Mouse (Mus musculus) hindbrain, embryonic 11.5 days (tissue): Measurements from ENCODE around the gene Trp53tg5. TPM values are rescaled to one million over a fixed set of nuclear protein-coding genes. Genes with fewer than 3 reads are reported as not detected.

ENCODE experiments used
- ATAC-seq: fragments of 200-750 bp; cut with Nextera tagmentation; 2 replicates; pipeline ENCODE4 v1.8.0; 2017; ENCODE audit warnings: mild to moderate bottlenecking, moderate TSS enrichment, moderate library complexity; ENCODE audit not compliant: low FRiP score
- DNase-seq: peaks from one replicate; pipeline ENCODE4 v3.0.0-alpha.2; 2015; ENCODE audit warnings: low spot score
- H3K27ac ChIP-seq: fragments of 300-500 bp; sonication (generic); 2 replicates; pipeline ENCODE4 v1.5.1; 2014; ENCODE audit warnings: mild to moderate bottlenecking, low read depth, low read length
- H3K27me3 ChIP-seq: fragments of 300-500 bp; sonication (generic); 2 replicates; pipeline ENCODE4 v1.6.1; 2014; ENCODE audit warnings: mild to moderate bottlenecking, low read length, moderate library complexity, mixed read lengths; ENCODE audit not compliant: control insufficient read depth, insufficient read depth
- H3K36me3 ChIP-seq: fragments of 300-500 bp; sonication (generic); 2 replicates; pipeline ENCODE4 v1.6.1; 2014; ENCODE audit warnings: mild to moderate bottlenecking, low read length, moderate library complexity, mixed read lengths; ENCODE audit not compliant: control insufficient read depth, insufficient read depth
- H3K4me1 ChIP-seq: fragments of 300-500 bp; sonication (generic); replicated peaks from 2 replicates; pipeline ENCODE4 v1.6.1; 2014; ENCODE audit warnings: low read length, mixed read lengths; ENCODE audit not compliant: control insufficient read depth, insufficient read depth
- H3K4me2 ChIP-seq: fragments of 300-500 bp; sonication (generic); replicated peaks from 2 replicates; pipeline ENCODE4 v1.6.1; 2014; ENCODE audit warnings: mild to moderate bottlenecking, low read depth, low read length
- H3K4me3 ChIP-seq: fragments of 300-500 bp; sonication (generic); 2 replicates; pipeline ENCODE4 v1.5.1; 2014; ENCODE audit warnings: low read depth, low read length
- H3K9ac ChIP-seq: fragments of 300-500 bp; sonication (generic); 2 replicates; pipeline ENCODE4 v1.6.1; 2014; ENCODE audit warnings: low read depth, low read length
- H3K9me3 ChIP-seq: fragments of 300-500 bp; sonication (generic); 2 replicates; pipeline ENCODE4 v1.6.1; 2016; ENCODE audit warnings: low read length; ENCODE audit not compliant: control insufficient read depth
- WGBS: fragments of 180-500 bp; shearing (Covaris S2); extraction: QIAGEN DNeasy Blood & Tissue Kit; methylation state at CpG from one replicate; pipeline ENCODE4 v1.1.7; 2014; 5-methylcytosine and 5-hydroxymethylcytosine counted together
- polyA plus RNA-seq: library from polyadenylated mRNA; unstranded; fragments of >200 nt; fragmentation: Nextera tagmentation; extraction: Ambion mirVana; gene quantifications from 2 replicates; pipeline ENCODE4 v1.2.1, GENCODE M21; 2014

The Trp53tg5 gene
- polyA plus RNA-seq, 1 experiment from 2014 or later = not detected

DNA sequence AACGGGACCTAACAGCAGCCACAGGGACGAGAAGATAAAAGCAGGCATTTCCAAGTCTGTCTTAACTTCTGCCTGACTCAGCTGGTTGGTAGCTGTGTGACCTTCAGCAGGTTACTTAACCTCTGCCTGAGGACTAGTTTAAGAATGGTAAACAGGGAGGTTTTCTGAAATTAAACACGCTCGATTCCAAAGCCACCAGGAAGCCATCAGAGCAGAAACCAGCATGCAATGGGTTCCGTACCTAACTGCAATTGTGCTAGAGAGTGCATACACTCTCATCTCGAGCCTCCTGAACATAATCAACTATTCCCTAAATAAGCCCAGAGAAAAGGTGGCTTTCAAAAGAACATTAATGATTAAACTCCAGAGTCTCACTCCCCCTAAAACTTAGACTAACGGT lies 31.8 kb downstream of the Trp53tg5 start:
- DNase-seq (no peak), ATAC-seq (no peak)
- 27% methylated on average over 7 of the region's 7 CpGs for WGBS
- H3K4me1 ChIP-seq = no peaks in the 10 kb centered on the region; the same call in 1 of the 2 replicates
- H3K27me3 ChIP-seq = no peaks in the 10 kb centered on the region
- peak overlapping the region; percentile 66; the same call in 1 of the 2 replicates for H3K9ac ChIP-seq
- peak overlapping the region; percentile 79 for H3K4me2 ChIP-seq
- no peak overlapping the region for H3K27ac ChIP-seq
- H3K4me3 ChIP-seq = 0 out of 2 replicates have a peak overlapping the region, but pooled peaks have one; percentile 50
- H3K9me3 ChIP-seq = no peaks in the 10 kb centered on the region
- no peaks in the 10 kb centered on the region for H3K36me3 ChIP-seq

DNA sequence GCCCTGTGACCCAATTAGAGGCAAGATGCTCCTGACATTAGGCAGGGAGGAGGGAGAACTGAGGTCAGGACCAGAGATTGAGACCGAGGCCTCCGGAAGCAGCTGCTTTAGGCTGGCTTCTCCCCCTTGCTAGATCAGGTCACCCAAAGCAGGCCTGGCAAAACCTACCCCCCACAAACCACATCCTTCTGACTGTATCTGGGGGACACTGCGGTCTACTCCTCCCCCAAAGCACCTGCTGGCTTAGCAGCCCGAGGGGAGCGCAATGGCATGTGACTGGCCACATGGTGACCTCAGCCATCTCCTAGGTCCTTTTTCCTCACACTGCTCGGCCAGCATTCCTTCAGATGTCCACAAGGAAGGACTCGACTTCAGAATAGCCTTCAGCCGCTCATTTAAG lies 32.4 kb downstream of the Trp53tg5 start:
- Histone ChIP-seq H3K9ac (no peak overlapping the region), H3K4me3 (no peak overlapping the region), H3K9me3 (no peaks in the 10 kb centered on the region), H3K27me3 (no peaks in the 10 kb centered on the region), H3K27ac (no peak overlapping the region), H3K36me3 (no peaks in the 10 kb centered on the region), H3K4me1 (no peaks in the 10 kb centered on the region; the same call in 1 of the 2 replicates), H3K4me2 (no peak overlapping the region)
- 35% methylated on average over 8 of the region's 8 CpGs for WGBS
- ATAC-seq (no peak), DNase-seq (no peak)

DNA sequence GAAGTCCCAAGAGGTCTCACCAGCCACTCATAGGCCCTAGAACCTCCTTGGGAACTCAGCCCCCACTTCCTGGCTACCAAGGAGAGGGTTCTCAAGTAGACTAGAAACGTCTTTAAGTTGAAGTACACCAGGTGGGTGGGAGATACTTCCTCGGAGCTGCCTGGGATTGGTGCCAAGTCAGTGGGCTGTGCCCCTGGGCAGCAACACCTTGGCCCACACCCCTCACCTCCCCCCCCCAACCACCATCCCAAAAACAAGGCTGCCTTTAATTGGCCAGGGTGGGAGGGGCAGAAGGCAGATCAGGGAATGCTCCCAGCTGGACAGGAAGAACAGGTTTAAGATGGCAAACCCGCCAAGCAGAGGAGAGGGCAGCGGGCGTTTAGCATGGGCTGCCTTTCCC lies 33.2 kb downstream of the Trp53tg5 start:
- Histone ChIP-seq H3K9me3 (no peaks in the 10 kb centered on the region), H3K9ac (no peak overlapping the region), H3K27ac (no peak overlapping the region), H3K27me3 (no peaks in the 10 kb centered on the region), H3K4me2 (no peak overlapping the region), H3K4me1 (no peaks in the 10 kb centered on the region; the same call in 1 of the 2 replicates), H3K36me3 (no peaks in the 10 kb centered on the region), H3K4me3 (no peak overlapping the region)
- ATAC-seq (no peak), DNase-seq (no peak)
- WGBS = 81% methylated on average over 5 of the region's 5 CpGs

DNA sequence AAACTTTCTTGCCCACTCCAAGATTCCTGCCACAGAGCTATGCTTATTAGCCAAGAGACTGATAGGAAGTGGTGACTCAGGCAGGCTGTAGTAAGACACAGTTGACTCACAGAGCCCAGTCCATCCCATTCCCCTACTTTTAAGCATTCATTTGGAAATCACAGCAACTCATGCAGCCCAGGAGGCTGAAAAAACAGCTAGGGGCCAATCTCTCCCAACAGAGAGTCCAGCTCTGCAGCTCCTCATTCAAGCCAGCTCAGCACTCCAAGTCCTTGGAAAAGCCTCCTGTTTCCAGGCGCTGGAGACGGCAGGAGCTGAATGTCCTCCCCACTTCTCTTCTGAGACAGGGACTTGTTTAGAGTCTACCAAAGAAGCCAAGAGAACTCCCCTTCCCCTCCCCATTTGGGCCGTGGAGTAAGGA lies 34.5 kb downstream of the Trp53tg5 start:
- H3K9ac ChIP-seq = no peak overlapping the region
- no peaks in the 10 kb centered on the region for H3K36me3 ChIP-seq
- no peak for DNase-seq
- H3K4me1 ChIP-seq = no peaks in the 10 kb centered on the region; the same call in 1 of the 2 replicates
- H3K4me2 ChIP-seq = no peak overlapping the region
- H3K27me3 ChIP-seq = no peaks in the 10 kb centered on the region
- 74% methylated on average over 3 of the region's 3 CpGs for WGBS
- no peaks in the 10 kb centered on the region for H3K9me3 ChIP-seq
- H3K27ac ChIP-seq = no peak overlapping the region
- no peak for ATAC-seq
- H3K4me3 ChIP-seq = no peak overlapping the region

DNA sequence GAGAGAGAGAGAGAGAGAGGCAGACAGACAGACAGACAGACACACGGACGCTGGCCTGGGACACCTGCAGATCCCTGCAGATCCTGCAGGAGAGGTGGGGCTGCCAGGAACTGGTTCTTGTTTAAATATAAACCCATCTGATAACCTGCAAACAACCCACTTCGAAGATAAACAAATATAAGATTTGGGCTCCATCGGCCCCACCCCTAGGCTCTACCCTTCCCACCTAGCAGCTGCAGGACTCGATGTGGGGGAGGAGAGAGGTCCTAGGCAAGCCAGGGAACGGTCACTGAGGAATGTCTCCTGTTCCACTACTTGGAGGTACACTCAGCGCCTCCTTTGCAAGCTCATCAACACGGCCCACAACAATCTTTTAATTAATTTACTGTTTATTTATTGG lies 35.3 kb downstream of the Trp53tg5 start:
- Histone ChIP-seq H3K27ac (no peak overlapping the region), H3K9me3 (no peaks in the 10 kb centered on the region), H3K4me2 (no peak overlapping the region), H3K9ac (no peak overlapping the region), H3K27me3 (no peaks in the 10 kb centered on the region), H3K4me3 (no peak overlapping the region), H3K36me3 (no peaks in the 10 kb centered on the region), H3K4me1 (no peaks in the 10 kb centered on the region)
- ATAC-seq = no peak
- no peak for DNase-seq
- WGBS = 74% methylated on average over 8 of the region's 8 CpGs

DNA sequence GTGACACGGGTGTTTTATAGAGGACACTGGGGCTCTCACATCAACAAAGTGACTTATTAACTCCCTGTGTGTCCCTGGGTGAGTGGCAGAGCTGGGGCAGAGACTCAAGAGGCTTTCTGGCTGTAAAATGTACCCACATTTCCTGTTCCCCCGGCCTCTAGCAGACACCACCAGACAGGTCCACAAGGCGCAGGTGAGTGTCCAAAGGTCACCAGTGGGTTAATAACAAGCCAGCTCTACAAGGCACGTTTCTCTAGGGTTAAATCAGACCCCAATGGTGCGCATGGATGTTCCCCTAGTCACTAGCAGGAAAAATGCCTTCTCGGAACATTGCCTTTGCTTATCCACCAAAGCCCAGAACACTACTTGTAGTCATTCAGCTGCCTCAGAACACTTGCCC lies 35.8 kb downstream of the Trp53tg5 start:
- Histone ChIP-seq H3K4me1 (0 out of 2 replicates have a peak, but pooled peaks cover under 1% of the 10 kb centered on the region), H3K4me3 (no peak overlapping the region), H3K4me2 (no peak overlapping the region), H3K27ac (no peak overlapping the region), H3K36me3 (no peaks in the 10 kb centered on the region), H3K27me3 (no peaks in the 10 kb centered on the region), H3K9me3 (no peaks in the 10 kb centered on the region), H3K9ac (no peak overlapping the region)
- DNase-seq = no peak
- WGBS = 69% methylated on average over 6 of the region's 6 CpGs
- ATAC-seq = no peak

DNA sequence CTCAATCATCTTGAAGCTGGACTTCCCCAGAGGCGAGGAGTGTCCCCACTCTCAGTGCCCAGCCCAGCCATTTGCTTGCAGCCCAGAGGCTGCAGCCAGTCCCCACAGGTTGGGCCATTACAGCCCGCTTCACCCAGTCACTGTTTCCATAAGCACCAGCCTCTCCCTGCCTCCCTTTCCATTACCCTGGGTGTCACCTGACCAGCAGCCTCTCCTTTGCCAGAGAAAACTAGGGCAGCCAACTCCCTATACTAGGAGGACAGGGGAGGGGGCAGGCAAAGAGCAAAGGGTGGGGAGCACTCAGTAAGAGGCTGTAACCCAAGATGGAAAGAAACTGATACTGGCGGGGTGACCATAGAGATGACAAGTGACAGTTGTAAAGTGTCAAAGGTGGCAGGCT lies 36.6 kb downstream of the Trp53tg5 start:
- no peak for ATAC-seq
- Histone ChIP-seq H3K27ac (0 out of 2 replicates have a peak overlapping the region, but pooled peaks have one; percentile 30), H3K36me3 (no peaks in the 10 kb centered on the region), H3K27me3 (no peaks in the 10 kb centered on the region), H3K9me3 (no peaks in the 10 kb centered on the region), H3K4me3 (no peak overlapping the region), H3K9ac (no peak overlapping the region), H3K4me2 (no peak overlapping the region), H3K4me1 (0 out of 2 replicates have a peak, but pooled peaks cover 5% of the 10 kb centered on the region)
- DNase-seq = no peak
- 55% methylated on average over 3 of the region's 3 CpGs for WGBS

DNA sequence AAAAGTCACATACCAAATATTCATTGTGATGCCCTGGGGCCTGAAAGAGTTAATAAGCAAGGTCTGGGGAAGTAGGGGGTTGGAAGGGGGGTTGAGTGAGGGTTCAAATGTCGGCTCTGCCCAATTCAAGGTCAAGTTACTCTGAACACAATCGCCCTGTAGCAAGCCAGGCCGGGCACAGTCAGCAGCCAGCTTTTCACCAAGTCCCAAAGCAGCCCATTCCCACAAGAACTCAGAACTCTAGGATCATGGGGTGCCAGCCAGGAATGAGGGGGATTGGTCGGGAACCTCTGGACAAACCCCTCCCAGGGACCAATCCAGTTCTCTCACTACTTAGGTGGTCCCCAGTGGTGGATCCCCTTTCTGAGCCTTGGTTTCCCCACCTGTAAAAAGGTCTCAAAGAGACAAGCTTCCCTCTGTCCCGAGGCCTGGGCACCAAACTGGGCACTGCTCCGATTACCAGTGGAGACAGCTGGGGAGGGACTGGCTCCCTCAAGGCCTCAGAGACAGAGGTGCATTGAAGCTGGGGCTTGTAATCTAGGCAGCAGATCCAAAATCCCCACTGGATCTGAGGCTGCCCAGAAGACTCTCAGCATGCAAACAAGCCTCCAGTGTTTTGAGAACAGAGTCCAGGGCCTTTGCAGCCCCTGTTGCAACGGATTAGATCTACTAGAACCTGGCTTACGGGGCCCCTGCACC lies 37.2 kb downstream of the Trp53tg5 start:
- Histone ChIP-seq H3K4me3 (no peak overlapping the region), H3K4me2 (no peak overlapping the region), H3K27me3 (no peaks in the 10 kb centered on the region), H3K9me3 (no peaks in the 10 kb centered on the region), H3K27ac (0 out of 2 replicates have a peak overlapping the region, but pooled peaks have one; percentile 30), H3K4me1 (0 out of 2 replicates have a peak, but pooled peaks cover 5% of the 10 kb centered on the region), H3K36me3 (no peaks in the 10 kb centered on the region), H3K9ac (no peak overlapping the region)
- 25% methylated on average over 8 of the region's 8 CpGs for WGBS
- ATAC-seq = no peak
- no peak for DNase-seq
